Mouse (Mus musculus) kidney, adult 18-20 months (tissue): ENCODE data around the gene Hoxd8.

Experiments used
- DNase-seq: peaks from one replicate; pipeline ENCODE4 v3.0.0; 2021

Hoxd8 gene

GRCm38 (mm10) chr2:74736688-74737577, 32.5 kb downstream of the Hoxd8 start:
- no peak for DNase-seq

GRCm38 (mm10) chr2:74737578-74738070, 33.2 kb downstream of the Hoxd8 start:
- DNase-seq, result no peak

- no peak for DNase-seq
Measured at GRCm38 (mm10) chr2:74738623-74739475, 34.4 kb downstream of the Hoxd8 start.

- no peak for DNase-seq
Measured at GRCm38 (mm10) chr2:74739476-74739800, 35.0 kb downstream of the Hoxd8 start.

- no peak for DNase-seq
Measured at GRCm38 (mm10) chr2:74739869-74740268, 35.5 kb downstream of the Hoxd8 start.

GRCm38 (mm10) chr2:74740311-74741091, 36.1 kb downstream of the Hoxd8 start:
- DNase-seq, result no peak

GRCm38 (mm10) chr2:74741252-74741978, 37.0 kb downstream of the Hoxd8 start:
- DNase-seq, result no peak

- DNase-seq, result no peak
Measured at GRCm38 (mm10) chr2:74741979-74742277, 37.5 kb downstream of the Hoxd8 start.

GRCm38 (mm10) chr2:74745540-74746297, 41.3 kb downstream of the Hoxd8 start:
- no peak for DNase-seq

- DNase-seq, result no peak
Measured at GRCm38 (mm10) chr2:74746298-74746921, 42.0 kb downstream of the Hoxd8 start.

- no peak for DNase-seq
Measured at GRCm38 (mm10) chr2:74747006-74747405, 42.6 kb downstream of the Hoxd8 start.

GRCm38 (mm10) chr2:74747661-74748141, 43.3 kb downstream of the Hoxd8 start:
- DNase-seq, result no peak

- DNase-seq, result no peak
Measured at GRCm38 (mm10) chr2:74748436-74748995, 44.1 kb downstream of the Hoxd8 start.

- peak; percentile 64 for DNase-seq
Measured at GRCm38 (mm10) chr2:74749337-74750121, 45.1 kb downstream of the Hoxd8 start.

- DNase-seq, result no peak
Measured at GRCm38 (mm10) chr2:74750731-74751250, 46.4 kb downstream of the Hoxd8 start.

- DNase-seq, result no peak
Measured at GRCm38 (mm10) chr2:74751861-74752260, 47.4 kb downstream of the Hoxd8 start.

GRCm38 (mm10) chr2:74752431-74753174, 48.2 kb downstream of the Hoxd8 start:
- no peak for DNase-seq

GRCm38 (mm10) chr2:74753175-74753523, 48.7 kb downstream of the Hoxd8 start:
- DNase-seq, result no peak

GRCm38 (mm10) chr2:74753711-74754110, 49.3 kb downstream of the Hoxd8 start:
- no peak for DNase-seq
